Mouse (Mus musculus) lung, postnatal 0 days (tissue): ENCODE data around the gene Usp2.

ENCODE experiments used
- CTCF ChIP-seq: IDR thresholded peaks from 2 replicates; pipeline ENCODE4 v1.5.1; 2016; ENCODE audit warnings: antibody characterized with exemption, mild to moderate bottlenecking
- EP300 ChIP-seq: IDR thresholded peaks from 2 replicates; pipeline ENCODE4 v1.6.1; 2016; ENCODE audit warnings: antibody characterized with exemption, mild to moderate bottlenecking, control low read depth

DNA sequence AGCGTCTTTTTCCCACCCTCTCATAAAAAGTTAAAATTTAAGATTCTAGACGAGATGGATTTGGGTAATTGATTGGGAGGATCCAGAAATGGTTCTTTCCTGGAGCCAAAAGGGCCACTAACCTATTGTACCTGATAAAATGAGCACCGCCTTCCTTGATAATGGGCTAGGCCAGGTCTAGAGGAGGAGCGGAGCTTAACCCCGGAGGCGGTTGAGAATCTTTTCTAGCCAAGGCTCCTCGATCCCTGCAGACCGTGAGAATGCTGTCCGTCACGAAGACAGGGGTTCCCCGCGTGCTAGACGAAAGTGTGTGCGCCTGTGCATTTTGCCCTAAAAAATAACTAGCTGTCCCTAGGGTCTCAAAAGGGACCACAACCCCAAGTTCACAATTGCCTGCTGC is 17.4 kb downstream of the Usp2 start:
- TF ChIP-seq CTCF (no peak), EP300 (no peak)
